Mouse (Mus musculus) retina, postnatal 7 days (tissue): Measurements from ENCODE around the gene Zfp106.

ENCODE experiments used
- DNase-seq: peaks from one replicate; pipeline ENCODE4 v3.0.0-alpha.2; 2012; ENCODE audit warnings: low read depth, low spot score

Gene Zfp106

DNA sequence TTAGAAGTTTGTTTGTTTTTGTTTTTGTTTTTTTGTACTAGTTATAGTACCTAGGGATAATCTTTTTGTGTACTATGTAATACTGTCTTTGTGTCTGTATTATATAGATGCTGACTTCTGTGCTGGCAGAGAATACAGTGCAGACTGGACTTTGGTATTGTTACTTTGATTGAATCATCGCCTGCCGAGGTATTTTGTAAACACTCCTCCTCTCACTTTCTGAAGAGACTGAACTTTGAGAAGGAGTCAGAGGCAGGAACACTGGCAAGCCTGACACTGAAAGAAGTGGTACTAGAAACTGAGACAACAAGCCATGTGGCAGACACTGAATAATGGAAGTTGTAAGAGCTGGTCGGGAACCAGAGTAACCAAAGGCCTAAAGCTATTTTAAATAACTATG is 6.8 kb downstream of the Zfp106 start:
- DNase-seq = no peak

DNA sequence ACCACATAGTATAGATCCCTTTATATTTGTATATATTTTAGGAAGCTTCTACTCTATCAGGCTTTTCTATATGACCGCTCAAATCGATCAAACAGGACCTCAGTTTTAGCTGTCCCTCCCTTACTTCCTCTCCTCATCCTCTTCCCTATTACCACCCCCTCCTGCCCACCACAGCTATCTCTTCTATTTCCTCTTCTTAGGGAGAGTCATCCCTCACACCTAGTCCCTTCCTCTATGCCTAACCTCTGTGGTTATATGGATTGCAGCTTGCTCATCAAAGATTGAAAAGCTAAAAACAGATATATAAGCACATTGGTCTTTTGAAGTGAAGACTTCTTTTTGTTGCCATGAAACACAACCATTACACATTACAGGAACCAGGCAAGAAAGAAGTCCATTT is 18.9 kb downstream of the Zfp106 start:
- DNase-seq = no peak

DNA sequence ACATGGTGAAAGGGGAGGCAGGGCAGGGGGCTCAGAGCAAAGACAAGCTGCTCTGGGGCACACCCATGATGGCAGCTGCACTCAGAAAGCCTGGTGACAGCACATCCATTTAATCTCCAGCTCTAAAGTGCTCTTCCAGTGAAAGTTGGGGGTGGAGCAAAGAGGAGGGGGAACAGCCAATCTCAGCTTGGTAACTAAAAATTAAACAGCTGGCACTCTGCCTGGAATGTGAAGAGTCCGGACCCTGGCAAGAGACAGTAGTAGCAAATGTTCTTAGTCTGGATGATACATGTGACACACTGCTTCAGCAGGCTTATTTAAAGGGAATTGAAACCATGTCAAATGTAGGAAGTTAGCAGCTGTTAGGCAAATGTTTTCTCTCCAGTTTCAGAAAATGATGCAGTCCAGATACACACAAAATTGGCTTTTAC is 23.9 kb downstream of the Zfp106 start:
- peak; percentile 48 for DNase-seq

DNA sequence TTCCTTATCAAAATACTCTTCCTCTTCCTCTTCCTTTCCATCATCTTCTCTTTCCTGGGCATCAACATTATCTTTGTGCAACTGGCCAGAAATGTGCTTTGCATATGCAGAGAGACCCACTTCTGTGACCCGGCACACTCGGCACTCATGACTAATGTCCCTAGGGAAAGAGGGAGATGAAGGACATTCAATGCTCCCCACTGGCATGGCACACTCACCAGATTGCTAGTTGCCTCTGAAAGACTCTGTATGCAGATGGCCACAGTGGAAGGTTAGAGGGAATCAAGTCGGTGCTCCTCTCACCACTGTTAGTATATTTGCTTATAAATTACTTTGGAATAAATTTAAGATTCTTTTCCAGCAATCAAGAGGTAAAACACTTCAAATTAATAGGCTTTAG is 24.3 kb downstream of the Zfp106 start:
- DNase-seq = no peak

DNA sequence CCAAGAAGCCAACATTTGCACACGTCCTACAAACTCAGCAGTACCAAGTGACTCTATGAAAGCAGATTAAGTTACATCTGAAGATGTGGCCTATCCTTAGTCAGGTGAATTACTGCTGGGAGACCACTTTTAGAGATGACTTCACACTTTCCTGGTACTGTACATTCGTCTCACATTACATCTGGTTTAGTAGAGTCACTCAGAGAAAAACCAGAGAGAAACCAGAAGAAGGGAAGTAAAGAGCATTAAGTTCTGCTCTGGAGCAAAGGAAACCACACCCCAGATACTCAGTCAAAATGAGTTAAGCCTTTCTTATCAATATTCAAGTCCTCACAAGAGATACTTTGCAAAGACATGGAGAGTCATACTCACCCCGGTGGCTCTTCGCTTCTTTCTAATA is 32.4 kb downstream of the Zfp106 start:
- no peak for DNase-seq

DNA sequence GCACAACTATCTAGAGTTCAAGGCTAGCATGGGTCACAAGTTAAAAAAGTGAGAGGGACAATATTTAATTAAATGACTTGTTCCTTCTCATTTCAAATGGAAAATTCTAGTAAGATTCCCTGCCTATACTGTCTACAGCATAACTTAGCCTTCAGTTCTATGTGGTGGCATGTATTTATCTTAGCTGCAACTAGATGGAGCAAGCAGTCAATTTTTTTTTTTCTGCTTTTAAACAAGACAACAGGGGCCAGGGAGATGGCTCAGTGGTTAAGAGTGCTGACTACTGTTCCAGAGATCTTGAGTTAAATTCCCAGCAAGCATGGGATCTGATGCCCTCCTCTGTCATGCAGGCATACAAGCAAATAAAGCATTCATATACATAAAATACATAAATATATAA is 34.1 kb downstream of the Zfp106 start:
- DNase-seq = no peak

DNA sequence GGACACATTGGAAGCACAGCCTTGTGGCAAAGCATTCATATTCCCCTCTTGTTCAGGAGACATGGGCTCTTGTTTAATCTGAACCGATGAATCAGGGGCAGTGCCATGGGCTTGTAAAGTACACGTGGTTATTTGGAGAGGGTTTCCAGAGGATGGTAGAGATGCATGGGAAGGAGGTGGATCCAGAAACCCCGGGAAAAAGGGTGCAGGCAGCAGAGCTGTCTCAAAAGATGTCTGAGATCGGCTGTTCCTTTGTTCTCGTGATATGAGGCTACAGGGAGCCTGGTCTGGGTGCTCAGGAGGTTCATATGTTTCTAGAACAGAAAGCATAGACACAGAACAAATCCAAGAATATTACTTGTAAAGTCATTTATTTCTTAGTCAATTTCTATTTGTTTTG is 36.9 kb downstream of the Zfp106 start:
- DNase-seq = no peak

DNA sequence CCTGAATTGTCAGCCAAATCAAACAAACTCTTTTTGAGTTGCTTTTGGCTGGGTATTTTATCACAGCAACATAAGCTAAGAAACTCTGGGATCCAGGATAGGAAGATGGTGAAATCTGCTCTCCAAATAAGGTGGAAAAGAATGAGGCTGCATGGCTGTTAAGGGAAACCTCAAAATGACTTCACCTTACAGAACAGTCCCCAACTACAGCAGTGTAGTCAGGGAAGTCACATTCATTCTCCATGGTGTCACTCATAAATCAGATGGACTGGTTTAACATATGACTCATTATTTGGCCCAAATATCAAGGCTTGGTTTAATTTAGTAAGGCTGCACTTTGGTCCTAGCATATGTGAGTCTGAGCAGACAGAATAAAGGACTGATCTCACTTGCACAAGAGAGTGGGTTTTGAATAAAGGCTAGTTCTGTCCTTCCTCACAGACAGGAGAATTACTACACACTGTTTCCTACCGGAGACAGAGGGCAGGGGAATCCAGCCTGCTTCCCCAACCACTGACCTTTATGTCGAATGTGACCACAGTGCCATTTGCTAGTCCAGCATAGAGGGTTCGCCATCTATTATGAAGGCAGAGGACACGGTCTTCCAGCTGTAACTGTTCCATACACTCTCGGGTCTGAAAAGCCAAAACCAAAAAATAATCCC is 45.0 kb downstream of the Zfp106 start:
- DNase-seq = no peak

DNA sequence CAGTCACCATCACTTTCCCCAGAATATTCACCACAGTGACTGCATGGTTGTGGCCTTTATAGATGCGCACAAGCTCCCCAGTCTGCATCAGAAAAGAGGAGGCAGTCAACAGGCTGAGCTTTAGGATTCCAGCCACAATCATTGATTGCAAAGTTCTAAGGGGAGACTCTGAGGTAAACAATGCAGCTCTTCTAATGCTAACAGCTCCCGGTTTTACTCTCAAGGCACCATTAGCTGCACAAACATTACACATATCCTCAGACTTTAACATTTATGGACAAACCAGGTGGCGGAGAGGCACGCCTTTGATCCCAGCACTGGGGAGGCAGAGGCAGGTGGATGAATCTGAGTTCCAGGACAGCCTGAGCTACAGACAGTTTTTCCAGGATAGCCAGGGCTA is 49.5 kb downstream of the Zfp106 start:
- no peak for DNase-seq

DNA sequence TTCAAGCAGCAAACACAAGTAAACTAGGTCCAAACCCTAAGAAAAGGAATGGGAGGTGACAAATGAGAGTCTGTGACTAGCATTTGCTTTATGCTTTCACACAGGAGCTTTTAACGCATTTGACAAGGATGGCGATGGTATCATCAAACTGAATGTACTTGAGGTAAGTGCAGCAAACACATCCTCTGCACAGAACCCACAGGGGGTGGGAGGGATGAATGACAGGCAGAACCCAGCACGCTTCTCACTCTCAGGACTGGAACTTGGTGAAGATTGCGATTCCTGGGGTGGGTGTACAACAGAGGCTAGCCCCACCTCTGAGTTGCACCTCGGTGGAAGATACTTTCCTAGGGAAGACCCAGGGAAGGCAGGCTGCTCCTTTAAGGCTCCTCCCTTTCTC is 59.7 kb downstream of the Zfp106 start:
- DNase-seq = no peak

DNA sequence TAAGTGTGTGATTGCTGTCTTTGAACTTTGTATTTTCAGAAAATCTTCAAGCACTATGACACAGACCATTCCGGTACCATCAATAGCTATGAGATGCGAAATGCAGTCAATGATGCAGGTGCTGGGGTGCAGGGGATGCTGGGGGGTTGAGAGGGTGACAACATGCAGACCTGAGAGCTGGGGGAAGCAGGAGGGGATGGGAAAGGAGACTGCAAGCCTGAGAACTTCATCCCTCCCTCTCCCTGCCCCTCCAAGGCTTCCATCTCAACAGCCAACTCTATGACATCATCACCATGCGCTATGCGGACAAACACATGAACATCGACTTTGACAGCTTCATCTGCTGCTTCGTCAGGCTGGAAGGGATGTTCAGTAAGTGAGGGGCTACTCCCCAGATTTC is 60.5 kb downstream of the Zfp106 start:
- no peak for DNase-seq

DNA sequence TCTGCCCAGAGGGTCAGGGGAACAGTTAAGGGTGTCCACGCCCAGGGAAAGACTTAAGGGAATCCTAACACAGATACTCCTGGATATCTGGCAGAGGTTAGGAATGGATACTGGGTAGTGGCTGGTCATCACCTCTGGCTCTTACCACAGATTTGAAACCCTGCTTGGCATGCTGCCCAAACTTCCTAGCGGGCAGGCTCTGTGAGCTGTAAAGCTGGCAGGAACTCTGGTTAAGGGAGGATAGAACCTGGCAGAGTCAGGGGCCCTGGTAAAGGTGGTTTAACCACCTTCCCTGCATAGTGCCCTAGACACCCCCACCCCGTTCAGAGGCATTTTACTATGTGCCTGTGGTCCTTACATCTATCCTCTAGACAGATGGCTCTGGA is 61.0 kb downstream of the Zfp106 start:
- no peak for DNase-seq

DNA sequence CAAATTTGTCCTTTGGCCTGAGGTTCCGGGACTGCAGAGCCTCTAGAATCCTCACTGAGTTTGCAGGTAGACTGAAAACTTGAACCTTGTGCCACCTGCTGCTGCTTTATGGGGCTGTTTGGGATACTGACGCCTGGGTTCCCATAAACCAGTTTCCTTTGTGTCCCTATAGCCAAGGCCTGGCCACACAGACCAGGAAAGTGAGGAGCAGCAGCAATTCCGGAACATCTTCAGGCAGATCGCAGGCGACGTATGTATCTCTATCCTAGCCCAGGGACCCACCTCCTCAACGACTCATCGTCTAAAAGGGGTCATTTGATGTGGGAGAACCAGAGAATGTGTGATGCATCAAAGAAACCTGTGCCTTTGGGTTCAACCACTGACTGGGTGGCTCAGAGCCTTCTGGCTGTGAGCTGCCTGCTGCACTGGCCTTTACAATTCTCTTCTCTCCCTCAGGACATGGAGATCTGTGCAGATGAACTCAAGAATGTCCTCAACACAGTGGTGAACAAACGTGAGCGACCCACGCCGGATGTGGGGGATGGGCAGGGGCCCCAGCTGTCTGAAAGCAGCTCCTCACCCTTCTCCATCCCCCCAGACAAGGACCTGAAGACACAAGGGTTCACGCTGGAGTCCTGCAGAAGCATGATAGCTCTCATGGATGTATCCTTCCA is 61.6 kb downstream of the Zfp106 start:
- DNase-seq = no peak

DNA sequence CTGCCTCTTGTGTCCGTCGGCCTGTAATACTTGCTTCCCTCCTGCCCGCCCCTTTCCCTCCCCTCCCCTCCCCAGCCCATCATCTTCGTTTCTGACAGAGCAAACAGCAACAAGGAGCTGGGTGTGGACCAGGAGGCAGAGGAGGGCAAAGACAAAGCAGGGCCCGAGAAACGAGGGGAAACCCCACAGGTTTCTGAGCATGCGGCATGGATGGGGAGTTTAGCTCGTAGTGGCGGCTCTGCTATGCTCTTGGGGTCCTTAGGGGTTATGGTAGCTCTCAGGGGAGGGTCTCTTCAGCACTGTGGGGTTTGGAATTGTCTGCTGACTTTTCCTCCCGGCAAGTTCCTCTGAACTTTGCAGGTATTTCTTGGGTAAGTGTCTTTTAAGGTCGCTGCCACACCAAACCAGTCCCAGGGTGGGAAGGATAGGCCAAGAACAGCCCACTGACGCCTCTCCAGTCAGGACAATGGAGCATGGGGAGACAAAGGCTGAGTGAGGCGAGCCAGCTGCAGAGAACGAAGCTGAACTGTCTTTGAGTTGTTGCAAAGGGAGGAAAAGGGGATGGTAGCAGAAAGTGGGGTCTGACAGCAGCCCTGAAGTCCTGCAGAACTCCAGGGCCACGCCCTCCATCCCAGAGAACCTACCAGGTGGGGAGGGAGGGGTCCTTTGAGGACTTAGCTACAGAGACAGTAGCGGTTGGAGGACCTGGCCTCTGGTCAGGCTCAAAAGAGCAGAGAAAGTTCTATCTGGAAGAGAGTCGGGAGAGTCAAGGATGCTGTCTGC is 62.3 kb downstream of the Zfp106 start:
- no peak for DNase-seq

DNA sequence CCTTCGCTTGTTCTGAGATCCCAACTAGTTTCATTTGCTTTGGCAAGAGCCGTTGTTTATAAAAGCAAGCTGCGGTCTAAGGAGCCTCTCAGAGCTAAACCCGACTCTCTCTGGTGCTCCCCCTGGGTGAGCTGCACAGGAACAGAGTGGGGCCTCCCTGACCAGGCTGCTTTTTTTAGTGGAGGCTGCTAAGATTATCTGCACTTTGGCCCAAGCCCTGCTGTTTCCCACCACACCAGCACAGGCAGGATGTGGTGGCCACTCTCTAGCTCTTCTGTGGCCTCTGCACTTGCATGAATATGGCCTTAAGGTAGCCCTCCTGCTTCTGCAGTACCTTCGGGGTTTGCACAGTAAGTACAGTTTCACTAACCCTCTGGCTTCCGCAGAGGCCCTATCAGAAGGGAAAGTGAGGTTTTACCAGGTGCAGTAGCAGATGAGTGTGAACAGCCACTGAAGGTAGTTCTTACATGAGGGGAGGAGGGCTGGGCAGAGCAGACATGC is 63.6 kb downstream of the Zfp106 start:
- no peak for DNase-seq

DNA sequence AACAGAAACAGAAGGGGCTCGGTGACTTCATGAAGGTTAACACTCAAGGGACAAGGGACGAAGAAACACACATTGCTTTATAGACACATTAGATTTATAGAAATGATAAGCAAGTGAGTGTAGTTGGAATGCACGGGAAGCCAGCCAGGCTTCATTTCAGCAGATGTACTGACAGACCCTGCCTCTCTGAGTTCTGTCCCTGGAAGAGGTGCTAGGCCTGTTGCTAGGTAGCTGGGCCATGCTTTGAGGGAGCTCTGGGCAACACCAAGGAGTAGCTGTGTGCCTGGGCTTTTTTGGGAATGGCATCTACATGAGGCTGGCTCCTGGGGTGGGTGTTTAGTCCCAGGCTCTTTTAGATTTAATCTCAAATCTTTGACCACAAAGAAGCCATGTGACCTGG is 67.1 kb downstream of the Zfp106 start:
- no peak for DNase-seq

DNA sequence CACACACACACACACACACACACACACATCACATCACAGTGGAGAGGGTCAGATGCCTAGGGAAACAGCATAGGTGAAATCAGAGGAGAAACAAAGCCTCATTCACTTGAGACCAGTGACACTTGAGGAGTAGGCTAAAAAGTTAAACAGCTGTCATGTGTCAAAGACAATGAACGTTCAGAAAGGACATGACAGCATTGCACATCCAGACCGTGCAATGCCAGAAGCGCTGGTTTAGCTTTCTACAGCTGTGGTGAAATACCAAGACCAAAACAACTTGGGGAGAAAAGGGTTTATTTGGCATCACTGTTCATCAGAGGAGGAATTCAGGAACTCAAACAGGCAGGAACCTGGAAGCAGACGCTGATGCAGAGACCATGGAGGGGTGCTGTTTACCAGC is 70.4 kb downstream of the Zfp106 start:
- DNase-seq = no peak

DNA sequence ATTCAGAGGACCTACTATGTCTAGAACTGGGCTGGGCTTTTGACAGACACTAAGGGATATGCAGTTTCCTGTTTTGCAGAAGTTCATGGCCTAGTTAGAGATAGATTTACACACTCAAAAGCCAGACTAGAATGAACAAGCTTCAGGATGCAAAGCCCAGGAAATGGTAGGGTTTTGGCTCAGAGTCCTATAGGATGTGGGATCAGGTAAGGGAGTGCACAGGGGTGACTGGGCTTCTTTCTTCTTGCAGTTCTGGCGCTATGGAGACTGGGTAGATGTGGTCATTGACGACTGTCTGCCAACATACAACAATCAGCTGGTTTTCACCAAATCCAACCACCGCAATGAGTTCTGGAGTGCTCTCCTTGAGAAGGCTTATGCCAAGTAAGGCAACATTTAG is 79.4 kb downstream of the Zfp106 start:
- no peak for DNase-seq

DNA sequence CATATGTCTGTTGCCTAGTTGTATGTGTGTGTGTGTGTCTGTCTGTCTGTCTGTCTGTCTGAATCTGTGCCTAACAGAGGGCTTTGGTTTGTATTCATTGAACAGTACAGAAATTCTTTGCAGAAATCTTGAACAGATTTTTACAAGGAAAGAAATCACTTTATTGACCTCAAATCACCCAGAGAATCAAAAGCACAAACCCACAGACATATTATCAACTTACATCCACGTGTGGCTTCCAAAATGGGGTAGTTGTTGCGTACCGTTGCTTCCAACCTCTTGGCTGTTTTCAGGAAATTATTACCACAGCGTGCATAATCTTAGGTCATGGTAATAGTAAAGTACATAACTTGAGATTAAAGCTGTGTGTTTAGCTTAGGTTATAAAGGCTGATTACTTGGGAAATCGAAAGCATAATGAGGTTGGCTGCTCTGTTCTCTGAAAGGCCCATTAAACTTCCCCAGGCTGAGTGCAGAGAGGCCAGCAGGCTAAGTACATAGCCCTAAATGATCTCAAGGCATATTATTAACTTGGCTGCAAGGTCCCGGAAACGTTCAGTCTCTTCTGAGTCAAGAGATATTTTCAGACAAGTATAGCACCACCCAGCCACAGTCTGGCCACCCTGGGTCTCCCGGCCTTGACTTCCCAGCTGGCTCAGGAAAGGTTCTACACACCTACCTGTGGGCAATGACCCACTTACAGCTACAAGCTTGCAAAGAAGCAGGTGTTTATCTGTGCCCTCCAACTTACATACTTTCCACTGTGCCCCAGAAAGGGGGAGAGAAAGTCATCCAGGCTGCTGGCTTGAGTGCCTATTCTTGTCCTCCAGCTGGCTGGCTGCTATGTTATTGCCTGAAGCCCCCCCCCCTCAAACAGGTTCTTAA is 80.9 kb downstream of the Zfp106 start:
- no peak for DNase-seq

DNA sequence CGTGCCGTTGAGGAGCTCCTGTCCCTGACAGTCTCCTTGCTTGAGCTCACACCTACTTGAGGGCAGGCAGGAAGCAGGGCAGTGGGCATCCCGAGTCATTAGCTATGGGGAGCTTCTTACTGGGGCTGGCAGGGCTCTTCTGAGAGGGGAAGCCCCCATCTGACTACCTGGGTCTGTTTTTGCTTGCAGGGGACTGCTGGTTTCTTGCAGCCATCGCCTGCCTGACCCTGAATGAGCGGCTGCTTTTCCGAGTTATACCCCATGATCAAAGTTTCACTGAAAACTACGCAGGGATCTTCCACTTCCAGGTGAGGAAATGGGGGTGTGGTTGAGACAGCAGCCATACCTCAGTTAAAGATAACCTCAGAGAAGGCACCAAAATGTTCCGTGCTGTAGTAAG is 81.7 kb downstream of the Zfp106 start:
- DNase-seq = no peak

DNA sequence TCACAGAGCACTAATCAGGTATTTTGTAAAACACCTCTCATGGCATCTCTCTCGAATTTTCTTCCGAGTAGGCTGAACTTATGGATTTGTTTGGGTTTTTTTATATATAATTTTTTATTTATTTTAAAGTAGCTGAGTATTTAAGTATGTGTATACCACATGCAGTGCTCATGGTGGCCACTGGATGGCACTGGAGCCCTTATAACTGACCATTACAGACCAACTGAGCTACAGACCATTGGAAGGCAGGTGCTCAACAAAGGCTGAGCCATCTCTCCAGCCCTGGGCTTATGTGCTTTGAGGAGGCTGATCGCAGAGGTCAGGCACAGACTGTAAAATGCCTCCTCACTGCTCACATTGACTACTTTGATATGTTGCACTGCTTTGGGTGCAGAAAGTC is 85.0 kb downstream of the Zfp106 start:
- DNase-seq = peak; percentile 43
